Mouse (Mus musculus): Measurements from ENCODE around the gene Myo9b. TPM values are rescaled to one million over a fixed set of nuclear protein-coding genes. Genes with fewer than 3 reads are reported as not detected.

Myo9b gene
- total RNA-seq, 1 experiment, result 36.1 TPM

DNA sequence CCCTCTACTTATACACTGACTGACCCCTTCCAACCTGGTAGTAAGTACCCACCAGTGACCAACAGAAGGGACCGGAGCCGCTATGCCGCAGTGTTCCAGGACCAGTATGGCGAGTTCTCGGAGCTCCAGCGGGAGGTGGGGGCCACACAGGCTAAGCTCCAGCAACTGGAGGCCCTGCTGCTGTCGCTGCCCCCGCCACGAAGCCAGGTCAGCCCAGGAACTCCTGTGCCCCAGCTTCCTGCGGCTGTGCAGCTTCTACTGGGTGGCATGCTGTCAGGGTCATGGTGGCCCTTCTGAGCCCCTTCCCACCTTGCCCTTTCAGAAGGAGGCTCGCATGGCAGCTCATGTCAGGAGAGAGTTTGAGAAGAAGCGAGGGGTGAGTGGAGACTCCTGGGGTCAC is 99.9 kb downstream of the Myo9b start:
- Histone ChIP-seq H3K9me3 (ENCODE audit: control insufficient read depth, insufficient read depth, low read depth, low read length) (no peaks in the 10 kb centered on the region), H3K4me3 (ENCODE audit: insufficient read depth in 1 of 2, low read depth in 1 of 2, low read length in 2 of 2, poor library complexity in 1 of 2, severe bottlenecking in 1 of 2) (peak overlapping the region in 1 of 2 experiments; percentile 23; a peak in 1 of 4 replicates), H3K27ac (ENCODE audit: insufficient read depth, low read depth, low read length, poor library complexity, severe bottlenecking) (no peak overlapping the region), H3K4me1 (ENCODE audit: control insufficient read depth in 2 of 2, insufficient read depth in 2 of 2, low read length in 2 of 2, poor library complexity in 1 of 2) (peaks cover 3 to 29% of the 10 kb centered on the region in 2 experiments; a peak in 3 of 4 replicates), H3K36me3 (ENCODE audit: control insufficient read depth, insufficient read depth, low read length, poor library complexity, severe bottlenecking) (peaks cover 24% of the 10 kb centered on the region), H3K9ac (ENCODE audit: insufficient read depth, low read depth, low read length, poor library complexity, severe bottlenecking) (no peak overlapping the region)
- no peak for DNase-seq (ENCODE audit: low read depth, low spot score)
- in situ Hi-C loops (cut with MboI; ENCODE audit: low sequenced_read_pairs in 2 of 2, unreplicated experiment in 2 of 2), result no loop called here
- no peak for TF ChIP-seq MAFK (IDR thresholded peaks at IDR 0.05; ENCODE audit: insufficient read depth, low read depth, low read length)
- TF ChIP-seq CHD2 (IDR thresholded peaks at IDR 0.05; ENCODE audit: low read depth, low read length), result no peak
- no peak for TF ChIP-seq ZNF384 (IDR thresholded peaks at IDR 0.05; ENCODE audit: low read depth, low read length)
- TF ChIP-seq HCFC1 (IDR thresholded peaks at IDR 0.05; ENCODE audit: borderline replicate concordance, insufficient read depth, low read length), result no peak
- TF ChIP-seq ZC3H11A (IDR thresholded peaks at IDR 0.05; ENCODE audit: borderline replicate concordance, low read depth, low read length), result no peak

DNA sequence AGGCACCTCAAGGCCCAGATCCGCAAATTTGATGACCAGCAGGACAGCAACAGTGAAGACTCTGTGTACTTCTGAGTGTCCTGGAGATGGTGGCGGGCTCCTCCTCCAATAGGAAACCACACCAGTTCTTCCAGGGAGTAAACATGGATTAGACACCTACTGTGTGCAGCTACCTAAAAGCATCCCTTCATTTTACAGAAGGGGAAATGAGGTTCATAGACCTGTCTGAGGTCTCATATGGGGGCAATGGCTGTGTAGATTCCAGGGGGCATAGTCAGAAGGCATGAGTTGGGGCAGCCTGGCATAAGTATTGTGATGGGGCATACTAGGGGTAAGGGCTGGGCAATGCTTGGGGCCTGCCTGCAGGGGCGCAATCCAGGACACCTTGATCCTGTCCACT is 100.5 kb downstream of the Myo9b start:
- no peak overlapping the region for H3K4me3 ChIP-seq (ENCODE audit: insufficient read depth in 1 of 2, low read depth in 1 of 2, low read length in 2 of 2, poor library complexity in 1 of 2, severe bottlenecking in 1 of 2)
- H3K36me3 ChIP-seq (ENCODE audit: control insufficient read depth, insufficient read depth, low read length, poor library complexity, severe bottlenecking), result peaks cover 23% of the 10 kb centered on the region
- no peak for DNase-seq (ENCODE audit: low read depth, low spot score)
- no peaks in the 10 kb centered on the region for H3K9me3 ChIP-seq (ENCODE audit: control insufficient read depth, insufficient read depth, low read depth, low read length)
- H3K4me1 ChIP-seq (ENCODE audit: control insufficient read depth in 2 of 2, insufficient read depth in 2 of 2, low read length in 2 of 2, poor library complexity in 1 of 2), result peaks cover 3 to 27% of the 10 kb centered on the region in 2 experiments; a peak in 3 of 4 replicates
- no peak for TF ChIP-seq CHD2 (IDR thresholded peaks at IDR 0.05; ENCODE audit: low read depth, low read length)
- no peak for TF ChIP-seq MAFK (IDR thresholded peaks at IDR 0.05; ENCODE audit: insufficient read depth, low read depth, low read length)
- no peak for TF ChIP-seq HCFC1 (IDR thresholded peaks at IDR 0.05; ENCODE audit: borderline replicate concordance, insufficient read depth, low read length)
- TF ChIP-seq ZNF384 (IDR thresholded peaks at IDR 0.05; ENCODE audit: low read depth, low read length), result no peak
- no peak for TF ChIP-seq ZC3H11A (IDR thresholded peaks at IDR 0.05; ENCODE audit: borderline replicate concordance, low read depth, low read length)
- H3K27ac ChIP-seq (ENCODE audit: insufficient read depth, low read depth, low read length, poor library complexity, severe bottlenecking), result no peak overlapping the region
- H3K9ac ChIP-seq (ENCODE audit: insufficient read depth, low read depth, low read length, poor library complexity, severe bottlenecking), result no peak overlapping the region
- in situ Hi-C loops (cut with MboI; ENCODE audit: low sequenced_read_pairs in 2 of 2, unreplicated experiment in 2 of 2), result no loop called here

GRCm38 (mm10) chr8:71374616-71375206 is 102.2 kb downstream of the Myo9b start:
- Histone ChIP-seq H3K4me1 (ENCODE audit: control insufficient read depth in 2 of 2, insufficient read depth in 2 of 2, low read length in 2 of 2, poor library complexity in 1 of 2) (peaks cover 3 to 26% of the 10 kb centered on the region in 2 experiments; a peak in 3 of 4 replicates), H3K36me3 (ENCODE audit: control insufficient read depth, insufficient read depth, low read length, poor library complexity, severe bottlenecking) (peaks cover 9% of the 10 kb centered on the region), H3K4me3 (ENCODE audit: insufficient read depth in 1 of 2, low read depth in 1 of 2, low read length in 2 of 2, poor library complexity in 1 of 2, severe bottlenecking in 1 of 2) (no peak overlapping the region), H3K27ac (ENCODE audit: insufficient read depth, low read depth, low read length, poor library complexity, severe bottlenecking) (no peak overlapping the region), H3K9ac (ENCODE audit: insufficient read depth, low read depth, low read length, poor library complexity, severe bottlenecking) (no peak overlapping the region), H3K9me3 (ENCODE audit: control insufficient read depth, insufficient read depth, low read depth, low read length) (no peaks in the 10 kb centered on the region)
- no peak for TF ChIP-seq ZNF384 (IDR thresholded peaks at IDR 0.05; ENCODE audit: low read depth, low read length)
- TF ChIP-seq ZC3H11A (IDR thresholded peaks at IDR 0.05; ENCODE audit: borderline replicate concordance, low read depth, low read length), result no peak
- no peak for TF ChIP-seq HCFC1 (IDR thresholded peaks at IDR 0.05; ENCODE audit: borderline replicate concordance, insufficient read depth, low read length)
- no peak for TF ChIP-seq CHD2 (IDR thresholded peaks at IDR 0.05; ENCODE audit: low read depth, low read length)
- no peak for TF ChIP-seq MAFK (IDR thresholded peaks at IDR 0.05; ENCODE audit: insufficient read depth, low read depth, low read length)
- no peak for DNase-seq (ENCODE audit: low read depth, low spot score)
- in situ Hi-C loops (cut with MboI; ENCODE audit: low sequenced_read_pairs in 2 of 2, unreplicated experiment in 2 of 2), result no loop called here

DNA sequence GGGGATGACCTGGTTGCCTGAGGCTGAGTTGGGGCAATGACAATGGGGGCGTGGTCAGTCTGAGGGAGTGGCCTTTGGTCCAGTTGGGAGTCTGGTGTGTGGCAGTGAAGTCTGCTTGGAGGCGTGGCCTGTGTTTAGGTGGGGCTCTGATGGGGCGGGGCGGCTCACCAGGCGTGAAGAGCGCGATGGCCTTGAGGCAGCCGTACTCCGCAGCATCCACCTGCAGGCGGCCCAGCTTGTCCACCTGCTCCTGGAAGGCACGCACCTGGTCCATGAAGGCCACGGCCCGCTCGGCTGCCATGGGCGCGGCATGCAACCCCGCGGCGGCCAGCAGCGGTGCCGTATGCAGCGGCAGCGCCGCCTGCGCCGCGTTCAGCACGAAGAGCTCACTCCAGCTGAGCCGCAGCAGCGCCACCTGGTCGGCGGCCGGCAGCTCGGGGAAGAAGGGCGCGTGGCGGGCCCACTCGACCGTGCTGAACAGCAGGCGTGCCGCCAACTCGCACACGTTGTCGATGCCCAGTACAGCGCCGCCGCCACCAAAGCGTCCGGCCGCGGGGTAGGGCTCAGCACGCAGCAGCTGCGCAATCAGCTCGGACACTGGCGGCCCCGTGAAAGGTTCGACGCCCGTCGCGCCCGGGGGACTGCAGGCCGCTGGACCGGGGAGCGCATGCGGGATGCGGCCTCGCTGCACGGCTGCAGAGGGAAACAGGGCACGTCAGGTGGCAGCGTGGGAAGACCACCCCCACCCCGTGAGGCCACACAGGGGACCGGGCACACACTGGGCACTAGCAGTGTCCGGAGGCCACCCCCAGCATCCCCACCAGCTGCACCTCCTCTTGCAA is 103.3 kb downstream of the Myo9b start:
- peaks cover 7% of the 10 kb centered on the region; the same call in 1 of the 2 replicates for H3K36me3 ChIP-seq (ENCODE audit: control insufficient read depth, insufficient read depth, low read length, poor library complexity, severe bottlenecking)
- peaks cover 3 to 30% of the 10 kb centered on the region in 2 experiments; a peak in 3 of 4 replicates for H3K4me1 ChIP-seq (ENCODE audit: control insufficient read depth in 2 of 2, insufficient read depth in 2 of 2, low read length in 2 of 2, poor library complexity in 1 of 2)
- H3K4me3 ChIP-seq (ENCODE audit: insufficient read depth in 1 of 2, low read depth in 1 of 2, low read length in 2 of 2, poor library complexity in 1 of 2, severe bottlenecking in 1 of 2), result peak overlapping the region; percentile 52 to 63; a peak in 3 of 4 replicates
- H3K9ac ChIP-seq (ENCODE audit: insufficient read depth, low read depth, low read length, poor library complexity, severe bottlenecking), result peak overlapping the region; percentile 22; the same call in 1 of the 2 replicates
- no peaks in the 10 kb centered on the region for H3K9me3 ChIP-seq (ENCODE audit: control insufficient read depth, insufficient read depth, low read depth, low read length)
- TF ChIP-seq HCFC1 (IDR thresholded peaks at IDR 0.05; ENCODE audit: borderline replicate concordance, insufficient read depth, low read length), result peak; percentile 38; the same call in 1 of the 2 replicates
- no peak for TF ChIP-seq ZC3H11A (IDR thresholded peaks at IDR 0.05; ENCODE audit: borderline replicate concordance, low read depth, low read length)
- DNase-seq (ENCODE audit: low read depth, low spot score), result peak; percentile 94
- H3K27ac ChIP-seq (ENCODE audit: insufficient read depth, low read depth, low read length, poor library complexity, severe bottlenecking), result no peak overlapping the region
- in situ Hi-C loops (cut with MboI; ENCODE audit: low sequenced_read_pairs in 2 of 2, unreplicated experiment in 2 of 2), result no loop called here
